Mouse (Mus musculus) left cerebral cortex, adult 8-10 months (tissue): Measurements from ENCODE around the gene Dhdh. TPM values are rescaled to one million over a fixed set of nuclear protein-coding genes. Genes with fewer than 3 reads are reported as not detected.
"Not testable (repeated sequence)": the region's sequence is repeated elsewhere in the genome, so short reads cannot be mapped to it uniquely, and the experiment has no call there.

ENCODE experiments used
- DNase-seq, 2 experiments: peaks; one replicate each; pipeline ENCODE4 v3.0.0; 2022; ENCODE audit warnings: low spot score in 2 of 2
- total RNA-seq, 4 experiments: library from RNA; stranded (reverse); gene quantifications; 2 replicates each; pipeline ENCODE4 v1.2.4; 2022

Gene Dhdh
- total RNA-seq, 4 experiments from 2014 or later, result 5.9 to 7.0 (median 6.3) TPM

- DNase-seq, result no peak
These were observed 13.2 kb downstream of the Dhdh start for GRCm38 (mm10) chr7:45475291-45475969.

DNA sequence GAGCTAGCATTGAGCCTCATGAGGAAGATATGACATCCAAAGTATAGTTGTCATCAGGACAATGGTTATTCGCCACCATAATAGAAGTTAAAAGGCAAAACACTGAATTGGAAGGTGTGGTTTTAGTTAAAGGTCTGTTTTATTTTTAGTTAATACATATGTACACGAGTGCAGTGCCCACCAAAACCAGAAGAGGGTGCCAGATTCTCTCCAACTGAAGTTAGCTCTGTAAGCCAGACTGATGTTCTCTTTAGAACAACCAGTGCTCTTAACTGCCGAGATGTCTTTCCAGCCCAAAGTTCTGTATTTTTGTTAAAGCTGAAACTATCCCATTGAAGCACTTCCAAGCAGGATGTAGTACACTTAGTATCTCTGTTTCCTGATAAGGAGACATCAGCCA, 17.7 kb downstream of the Dhdh start:
- peak in 1 of 2 experiments; percentile 71 for DNase-seq

- no peak for DNase-seq
These were observed 21.4 kb downstream of the Dhdh start for GRCm38 (mm10) chr7:45467090-45467670.

DNA sequence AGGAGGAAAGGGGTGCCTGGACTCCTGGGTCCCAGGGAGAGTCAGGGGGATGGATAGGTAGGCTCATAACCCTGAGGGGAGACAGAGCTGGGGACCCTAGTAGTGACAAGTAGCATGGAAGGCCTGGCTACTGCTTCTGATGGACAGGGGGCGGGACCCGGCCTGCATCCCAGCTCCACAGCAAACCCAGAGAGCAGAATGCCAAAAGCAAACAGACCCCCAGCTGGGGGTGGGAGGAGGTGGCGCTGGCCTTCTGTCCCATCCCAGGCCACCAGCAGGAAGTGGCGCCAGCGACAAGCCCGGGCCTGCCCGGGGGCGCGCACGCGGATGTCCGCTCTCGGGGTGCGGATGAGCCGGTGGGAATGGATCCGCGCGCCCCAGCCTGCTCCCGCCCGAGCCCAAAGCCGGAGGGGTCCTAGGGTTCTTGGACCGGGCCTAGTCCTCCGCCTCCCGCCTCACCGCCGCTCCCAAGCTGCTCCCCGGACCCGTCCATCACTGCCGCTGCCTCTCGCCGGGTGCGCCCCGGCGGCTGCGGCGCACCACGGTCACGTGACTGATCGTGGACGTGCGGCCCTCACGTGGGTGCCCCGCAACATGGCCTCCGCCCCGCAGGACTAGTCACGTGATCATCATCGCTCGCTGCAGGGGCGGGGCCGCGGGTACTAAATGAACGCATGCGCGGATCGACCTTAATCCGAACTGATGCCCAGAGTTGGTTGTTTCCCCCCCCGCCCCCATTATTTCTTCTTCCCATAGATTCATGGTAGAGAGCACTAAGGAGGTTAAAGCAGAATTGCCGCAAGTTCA, 22.1 kb downstream of the Dhdh start, which contains the start of gene Bax:
Gene Bax, minus strand, starts transcription at position 616 of the 807 bp plus-strand sequence.
- peak; percentile 88 to 97 for DNase-seq

GRCm38 (mm10) chr7:45465549-45465948, 23.1 kb downstream of the Dhdh start:
- no peak for DNase-seq

DNA sequence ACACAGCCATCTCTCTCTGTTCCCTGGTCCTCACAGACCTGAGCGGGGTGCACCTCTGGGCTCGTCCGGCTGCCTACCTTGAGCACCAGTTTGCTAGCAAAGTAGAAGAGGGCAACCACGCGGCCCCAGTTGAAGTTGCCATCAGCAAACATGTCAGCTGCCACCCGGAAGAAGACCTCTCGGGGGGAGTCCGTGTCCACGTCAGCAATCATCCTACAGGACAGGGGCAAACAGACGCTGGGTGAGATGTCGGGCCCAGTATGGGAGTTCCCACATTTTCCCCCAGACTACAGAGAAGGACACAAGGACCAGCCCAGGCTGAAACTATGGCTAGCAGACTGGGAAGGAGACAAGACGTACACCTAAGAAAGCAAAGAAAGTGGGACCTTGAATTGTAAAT, 23.5 kb downstream of the Dhdh start:
- no peak for DNase-seq

DNA sequence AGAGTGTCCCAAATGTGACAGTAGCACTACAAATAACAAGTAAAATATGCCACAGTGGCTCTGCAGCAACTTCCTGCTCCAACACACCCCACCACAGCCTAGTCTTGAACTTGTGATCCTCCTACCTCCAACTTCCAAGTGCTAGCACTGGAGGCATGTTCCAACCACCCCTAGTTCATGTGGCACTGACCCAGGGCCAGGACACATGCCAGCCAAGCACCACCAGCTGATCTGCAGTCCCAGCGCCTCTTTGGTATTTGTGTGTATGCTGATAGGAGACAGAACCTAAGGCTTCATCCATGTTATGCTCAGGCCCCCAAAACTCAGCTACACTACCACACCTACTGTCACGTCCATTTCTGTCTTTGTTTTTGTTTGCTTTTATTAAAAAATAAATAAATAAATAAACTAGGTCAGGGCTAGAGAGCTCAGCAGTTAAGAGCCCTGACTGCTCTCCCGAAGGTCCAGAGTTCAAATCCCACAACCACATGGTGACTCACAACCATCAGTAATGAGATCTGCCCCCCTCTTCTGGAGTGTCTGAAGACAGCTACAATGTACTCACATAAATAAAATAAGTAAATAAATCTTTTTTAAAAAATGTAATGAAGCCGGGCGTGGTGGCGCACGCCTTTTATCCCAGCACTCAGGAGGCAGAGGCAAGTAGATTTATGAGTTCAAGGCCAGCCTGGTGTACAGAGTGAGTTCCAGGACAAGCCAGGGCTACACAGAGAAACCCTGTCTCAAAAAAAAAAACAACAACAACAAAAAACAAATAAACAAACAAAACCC, 24.4 kb downstream of the Dhdh start:
- no peak for DNase-seq

DNA sequence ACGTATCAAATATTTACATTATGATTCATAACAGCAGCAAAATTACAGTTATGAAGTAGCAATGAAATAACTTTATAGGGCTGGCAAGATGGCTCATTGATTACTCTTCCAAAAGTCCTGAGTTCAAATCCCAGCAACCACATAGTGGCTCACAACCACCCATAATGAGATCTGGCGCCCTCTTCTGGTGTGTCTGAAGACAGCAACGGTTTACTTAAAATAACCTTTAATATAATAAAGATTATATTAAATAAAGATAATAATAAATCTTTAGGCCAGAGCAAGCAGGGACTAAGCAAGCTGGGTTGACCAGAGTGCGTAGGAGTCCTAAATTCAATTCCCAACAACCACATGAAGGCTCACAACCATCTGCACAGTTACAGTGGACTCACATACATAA, 25.7 kb downstream of the Dhdh start:
- DNase-seq, result not testable (repeated sequence)

DNA sequence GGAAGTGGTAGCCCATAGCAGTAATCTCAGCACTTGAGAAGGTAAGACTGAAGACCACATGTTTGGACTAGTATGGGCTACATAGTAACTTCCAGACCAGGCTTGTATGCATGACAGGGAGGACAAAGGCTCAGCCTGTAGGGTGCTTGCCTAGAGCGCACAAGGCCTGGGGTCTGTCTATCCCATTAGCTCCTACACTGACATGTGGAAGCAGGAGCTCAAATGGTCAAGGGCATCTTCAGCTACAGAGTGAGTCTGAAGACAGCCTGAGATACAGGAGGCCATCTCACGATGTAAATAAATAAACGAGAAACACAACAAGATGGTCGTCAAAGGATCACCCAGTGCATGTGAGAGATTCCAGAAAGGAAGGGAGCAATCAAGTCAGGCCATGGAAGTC, 26.3 kb downstream of the Dhdh start:
- no peak for DNase-seq

- DNase-seq, result no peak
These were observed 26.8 kb downstream of the Dhdh start for GRCm38 (mm10) chr7:45461781-45462180.

GRCm38 (mm10) chr7:45461326-45461725, 27.3 kb downstream of the Dhdh start:
- DNase-seq, result no peak

DNA sequence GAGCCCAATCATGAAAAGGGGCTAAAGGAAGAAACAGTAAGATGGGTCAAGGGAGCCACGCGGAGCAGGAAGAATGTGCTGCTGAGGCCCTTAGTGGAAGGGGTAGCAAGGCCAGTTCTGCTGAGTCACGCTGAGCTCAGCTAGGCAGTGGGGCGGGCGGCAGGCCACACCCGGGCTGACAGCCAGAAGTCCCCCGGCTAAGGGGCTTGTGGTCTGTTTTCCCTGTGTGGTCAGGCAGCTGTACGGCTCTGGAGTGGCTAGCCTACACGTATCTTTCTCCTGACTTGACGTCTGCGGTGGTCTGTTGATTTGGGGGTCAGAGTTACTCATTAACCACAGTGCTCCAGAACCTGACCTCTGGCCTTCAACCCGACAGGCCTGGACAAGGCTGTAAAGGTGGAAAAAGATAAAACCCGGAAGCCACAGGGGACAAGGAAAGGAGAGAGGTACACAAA, 27.7 kb downstream of the Dhdh start:
- DNase-seq, result no peak

- DNase-seq, result no peak
These were observed 28.2 kb downstream of the Dhdh start for GRCm38 (mm10) chr7:45460377-45460776.

- DNase-seq, result peak; percentile 97 to 98
These were observed 29.0 kb downstream of the Dhdh start, which contains the start of gene Ftl1 for GRCm38 (mm10) chr7:45459564-45460140. TSS of gene Ftl1 (minus strand) at chr7:45459884.

- peak; percentile 51 to 59 for DNase-seq
These were observed 29.6 kb downstream of the Dhdh start for GRCm38 (mm10) chr7:45458748-45459563.

DNA sequence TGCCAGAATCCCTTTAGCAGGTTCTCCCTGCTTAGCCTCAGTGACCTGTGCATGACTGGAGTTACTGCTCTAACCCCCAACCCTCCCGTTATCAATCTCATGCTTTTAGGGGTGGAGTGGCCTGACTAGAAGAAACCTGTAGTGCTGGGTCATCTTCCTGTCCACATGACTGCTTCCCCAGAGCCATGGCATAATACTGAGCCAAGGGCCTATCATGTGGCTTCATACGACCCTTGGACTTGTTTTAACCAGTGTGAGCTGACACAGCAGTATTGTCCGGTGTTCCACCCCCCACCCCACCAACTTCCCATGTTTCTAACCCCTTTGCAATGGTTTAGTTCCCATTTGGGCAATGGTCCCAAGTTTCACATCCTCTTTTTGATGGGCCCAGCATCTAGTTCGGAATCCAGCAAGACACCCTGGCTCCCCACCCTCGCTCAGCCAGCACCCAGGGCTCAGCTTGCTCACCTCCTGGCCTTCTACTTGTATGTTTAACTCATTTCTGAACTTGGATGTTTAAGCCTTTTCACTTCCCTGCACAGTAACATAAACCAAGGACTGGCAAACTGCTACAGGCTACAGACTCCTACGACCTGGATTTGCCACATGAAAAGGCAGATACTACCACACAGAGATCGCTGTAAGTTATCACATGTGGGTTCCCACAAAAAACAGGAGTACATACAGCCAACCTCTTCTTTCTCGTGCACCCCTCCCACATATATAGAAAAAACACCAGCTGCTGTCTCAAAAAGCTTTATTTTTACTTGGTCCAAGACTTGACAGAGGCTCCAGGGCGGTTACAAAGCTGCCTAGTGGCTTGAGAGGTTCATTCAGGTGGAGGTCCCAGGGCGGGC, 31.2 kb downstream of the Dhdh start:
- DNase-seq, result no peak

DNA sequence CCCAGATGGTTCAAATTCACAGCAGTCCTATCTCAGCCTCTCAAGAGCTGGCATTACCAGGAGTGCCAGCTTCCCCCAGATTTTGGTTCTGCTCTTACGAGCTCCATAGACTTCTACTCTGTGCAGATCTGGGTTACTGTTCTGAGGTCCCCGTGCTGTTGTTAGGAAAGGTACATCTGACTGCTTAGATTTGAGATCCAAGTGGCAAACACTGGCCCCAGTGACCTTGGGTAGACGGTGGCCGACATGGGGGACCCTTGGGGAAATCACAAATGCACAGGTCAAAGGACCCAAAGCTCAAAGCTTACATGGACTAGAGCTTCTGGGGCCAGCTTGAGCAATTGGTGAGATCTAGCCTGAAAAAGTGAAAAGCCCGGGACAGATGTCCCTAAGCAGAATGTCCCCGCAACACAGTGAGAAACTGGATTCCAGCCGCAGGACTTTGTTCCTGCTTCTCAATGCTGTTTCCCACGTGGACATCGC, 31.8 kb downstream of the Dhdh start:
- no peak for DNase-seq

- no peak for DNase-seq
These were observed 32.5 kb downstream of the Dhdh start for GRCm38 (mm10) chr7:45455932-45456696.
